Mouse (Mus musculus): ENCODE data around the gene Npm3.

The Npm3 gene

GRCm38 (mm10) chr19:45749243-45750043, at the start of gene Npm3:
Gene Npm3 (minus strand): TSS chr19:45749591.
- in situ Hi-C loops (cut with MboI; ENCODE audit: low pct_unique_long_range_greater_than_20kb in 1 of 2, low sequenced_read_pairs in 2 of 2, unreplicated experiment in 1 of 2), result loop anchor here (10.0 to 25.0 kb wide), 6 partner anchors 175 to 1012 kb away; partner anchors contain the start of genes Lbx1 (in 1 of the 2) and Slf2 (in 1 of the 2)

- in situ Hi-C loops (cut with MboI; ENCODE audit: low pct_unique_long_range_greater_than_20kb in 1 of 2, low sequenced_read_pairs in 2 of 2, unreplicated experiment in 1 of 2), result no loop called here
Measured at GRCm38 (mm10) chr19:45796879-45797278, 47.5 kb upstream of the Npm3 start.

GRCm38 (mm10) chr19:45796061-45796556, 46.7 kb upstream of the Npm3 start:
- in situ Hi-C loops (cut with MboI; ENCODE audit: low pct_unique_long_range_greater_than_20kb in 1 of 2, low sequenced_read_pairs in 2 of 2, unreplicated experiment in 1 of 2), result no loop called here

DNA sequence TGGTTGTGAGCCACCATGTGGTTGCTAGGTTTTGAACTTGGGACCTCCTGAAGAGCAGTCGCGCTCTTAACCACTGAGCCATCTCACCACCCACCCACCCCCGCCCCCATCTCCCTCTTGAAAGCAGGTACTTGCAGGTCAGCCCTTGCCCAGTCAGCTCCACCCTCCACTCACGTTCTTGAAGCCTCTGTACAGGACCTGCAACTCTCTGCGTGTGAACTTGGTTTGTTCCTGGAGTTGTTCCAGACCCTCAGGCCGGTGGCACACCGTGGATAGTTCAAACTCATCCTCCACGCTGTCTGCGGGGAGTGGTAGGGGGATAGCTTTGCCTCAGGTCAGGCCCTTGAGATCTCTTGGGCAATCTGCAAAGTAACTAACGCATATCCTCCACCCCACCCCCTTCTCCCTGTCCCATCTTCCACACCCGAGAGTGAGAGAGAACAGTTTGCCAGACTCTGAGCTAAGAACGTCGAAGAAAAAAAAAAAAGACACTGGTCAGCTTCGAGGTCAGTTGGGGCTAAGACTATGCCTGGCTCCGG, 46.1 kb upstream of the Npm3 start:
- in situ Hi-C loops (cut with MboI; ENCODE audit: low pct_unique_long_range_greater_than_20kb in 1 of 2, low sequenced_read_pairs in 2 of 2, unreplicated experiment in 1 of 2), result no loop called here

- in situ Hi-C loops (cut with MboI; ENCODE audit: low pct_unique_long_range_greater_than_20kb in 1 of 2, low sequenced_read_pairs in 2 of 2, unreplicated experiment in 1 of 2), result no loop called here
Measured at GRCm38 (mm10) chr19:45794718-45795117, 45.3 kb upstream of the Npm3 start.

GRCm38 (mm10) chr19:45792404-45792803, 43.0 kb upstream of the Npm3 start:
- in situ Hi-C loops (cut with MboI; ENCODE audit: low pct_unique_long_range_greater_than_20kb in 1 of 2, low sequenced_read_pairs in 2 of 2, unreplicated experiment in 1 of 2), result no loop called here

DNA sequence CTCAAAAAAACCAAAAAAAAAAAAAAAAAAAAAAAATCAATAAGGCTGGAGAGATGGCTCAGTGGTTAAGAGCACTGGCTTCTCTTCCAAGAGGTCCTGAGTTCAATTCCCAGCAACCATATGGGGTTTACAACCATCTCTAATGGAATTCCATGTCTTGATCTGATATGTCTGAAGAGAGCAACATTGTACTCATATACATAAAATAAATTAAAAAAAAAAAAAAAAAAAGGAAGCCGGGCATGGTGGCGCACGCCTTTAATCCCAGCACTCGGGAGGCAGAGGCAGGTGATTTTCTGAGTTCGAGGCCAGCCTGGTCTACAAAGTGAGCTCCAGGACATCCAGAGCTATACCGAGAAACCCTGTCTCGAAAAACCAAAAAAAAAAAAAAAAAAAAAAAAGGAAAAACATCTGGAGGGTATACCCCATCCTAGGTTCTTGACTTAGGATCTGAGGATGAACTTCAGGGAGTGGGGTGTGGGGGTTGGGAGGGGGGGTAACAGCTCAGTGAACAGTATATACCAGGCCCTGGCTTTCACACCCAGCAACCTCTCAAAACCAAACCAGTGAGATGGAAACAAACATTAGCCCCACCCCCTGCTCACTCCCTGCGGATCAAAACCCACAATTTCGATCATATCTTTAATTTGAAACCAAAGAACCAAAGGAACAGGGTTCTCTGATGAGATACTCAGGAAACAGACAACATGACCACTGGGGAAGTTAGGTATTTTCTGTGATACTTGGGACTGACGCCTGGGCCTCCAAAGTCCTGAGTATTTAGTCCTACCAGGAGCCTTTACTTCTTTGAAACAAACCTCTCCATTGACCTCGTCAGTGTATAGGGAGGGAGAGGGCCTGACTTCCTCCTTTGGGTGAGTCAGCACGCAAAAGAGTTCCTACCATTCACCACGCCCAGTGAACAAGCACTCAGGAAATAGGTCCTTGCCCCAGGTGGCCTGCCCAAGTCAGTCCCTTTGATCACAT, 40.8 kb upstream of the Npm3 start:
- in situ Hi-C loops (cut with MboI; ENCODE audit: low pct_unique_long_range_greater_than_20kb in 1 of 2, low sequenced_read_pairs in 2 of 2, unreplicated experiment in 1 of 2), result no loop called here

DNA sequence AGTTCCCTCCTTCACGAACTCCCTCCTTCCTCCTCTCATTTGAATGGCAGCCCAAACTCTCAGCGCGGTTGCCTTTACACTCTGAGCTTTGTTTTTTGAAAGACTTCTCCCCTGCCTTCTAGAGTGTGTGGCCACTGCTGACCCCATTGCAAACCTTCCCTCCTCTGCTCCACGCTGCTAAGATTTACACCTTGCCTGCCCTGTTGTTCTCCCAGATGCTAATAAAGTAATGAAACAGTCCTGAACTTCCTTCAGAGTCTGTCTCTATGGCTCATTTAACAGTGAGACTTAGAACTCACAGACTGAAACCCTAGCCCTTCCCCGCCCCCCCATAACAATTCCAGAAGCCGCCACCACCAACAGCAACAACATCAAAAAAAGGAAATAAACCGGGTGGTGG, 40.0 kb upstream of the Npm3 start:
- in situ Hi-C loops (cut with MboI; ENCODE audit: low pct_unique_long_range_greater_than_20kb in 1 of 2, low sequenced_read_pairs in 2 of 2, unreplicated experiment in 1 of 2), result no loop called here

DNA sequence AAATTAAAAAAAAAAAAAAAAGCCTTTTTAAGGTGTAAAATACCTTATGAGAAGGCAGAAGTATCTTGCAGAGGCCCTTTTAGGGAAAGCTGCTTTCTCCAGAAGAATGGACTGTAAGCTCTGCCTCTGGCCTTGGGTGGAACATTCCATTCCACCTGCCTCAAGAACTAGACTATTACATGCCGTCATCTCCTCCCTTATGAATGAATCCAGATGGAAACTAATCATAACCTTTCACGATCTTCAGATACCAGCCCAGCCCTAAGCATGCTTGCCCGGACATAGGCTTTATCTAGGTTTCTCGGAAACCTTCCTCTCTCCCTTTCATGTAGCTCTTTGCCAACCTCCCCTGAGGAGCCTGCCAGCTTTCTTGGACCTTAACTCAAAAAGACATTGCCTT, 38.9 kb upstream of the Npm3 start:
- in situ Hi-C loops (cut with MboI; ENCODE audit: low pct_unique_long_range_greater_than_20kb in 1 of 2, low sequenced_read_pairs in 2 of 2, unreplicated experiment in 1 of 2), result no loop called here

DNA sequence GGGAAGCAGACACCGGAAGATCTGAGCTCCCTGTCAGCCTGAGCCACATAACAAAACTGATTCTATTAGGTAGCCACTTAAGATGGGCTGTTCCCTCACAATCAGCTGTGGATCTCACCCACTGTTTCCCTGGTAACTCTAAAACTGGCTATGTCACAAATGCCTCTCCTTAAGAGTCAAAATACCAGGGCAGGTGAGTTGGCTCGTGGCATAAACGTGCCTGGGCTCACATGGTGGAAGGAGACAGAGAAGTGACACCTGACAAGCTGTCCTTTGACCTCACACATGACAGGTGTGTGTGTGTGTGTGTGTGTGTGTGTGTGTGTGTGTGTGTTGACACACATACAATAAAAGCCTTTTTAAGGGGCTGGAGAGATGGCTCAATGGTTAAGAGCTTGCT, 38.1 kb upstream of the Npm3 start:
- in situ Hi-C loops (cut with MboI; ENCODE audit: low pct_unique_long_range_greater_than_20kb in 1 of 2, low sequenced_read_pairs in 2 of 2, unreplicated experiment in 1 of 2), result no loop called here

GRCm38 (mm10) chr19:45785470-45785869, 36.1 kb upstream of the Npm3 start:
- in situ Hi-C loops (cut with MboI; ENCODE audit: low pct_unique_long_range_greater_than_20kb in 1 of 2, low sequenced_read_pairs in 2 of 2, unreplicated experiment in 1 of 2), result no loop called here

DNA sequence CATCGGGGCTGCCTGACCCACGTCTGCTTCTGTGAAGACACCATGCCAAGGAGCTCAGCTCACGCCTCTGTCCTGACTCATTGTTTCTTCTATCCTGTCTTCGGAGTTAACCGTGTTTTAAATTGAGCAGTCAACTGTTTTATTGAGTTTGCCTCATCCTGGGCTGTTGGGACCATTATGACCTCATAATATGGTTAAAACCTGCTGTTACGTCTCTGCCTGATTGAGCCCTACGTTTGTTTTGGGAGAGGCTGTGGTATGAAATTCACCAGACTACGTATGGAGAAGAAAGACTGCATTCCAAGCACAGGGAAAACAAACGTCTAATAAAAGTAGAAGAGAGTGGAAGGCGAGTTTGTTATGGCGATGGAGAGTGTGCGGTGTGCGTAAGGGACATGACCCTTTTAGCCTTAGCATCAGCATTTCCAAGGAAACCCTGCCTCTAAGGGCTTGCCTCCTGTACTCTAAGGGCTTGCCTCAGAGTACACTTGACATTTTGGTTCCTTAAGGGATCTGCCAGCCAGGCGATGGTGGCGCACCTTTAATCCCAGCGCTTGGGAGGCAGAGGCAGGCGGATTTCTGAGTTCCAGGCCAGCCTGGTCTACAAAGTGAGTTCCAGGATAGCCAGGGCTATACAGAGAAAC, 34.7 kb upstream of the Npm3 start:
- in situ Hi-C loops (cut with MboI; ENCODE audit: low pct_unique_long_range_greater_than_20kb in 1 of 2, low sequenced_read_pairs in 2 of 2, unreplicated experiment in 1 of 2), result no loop called here

DNA sequence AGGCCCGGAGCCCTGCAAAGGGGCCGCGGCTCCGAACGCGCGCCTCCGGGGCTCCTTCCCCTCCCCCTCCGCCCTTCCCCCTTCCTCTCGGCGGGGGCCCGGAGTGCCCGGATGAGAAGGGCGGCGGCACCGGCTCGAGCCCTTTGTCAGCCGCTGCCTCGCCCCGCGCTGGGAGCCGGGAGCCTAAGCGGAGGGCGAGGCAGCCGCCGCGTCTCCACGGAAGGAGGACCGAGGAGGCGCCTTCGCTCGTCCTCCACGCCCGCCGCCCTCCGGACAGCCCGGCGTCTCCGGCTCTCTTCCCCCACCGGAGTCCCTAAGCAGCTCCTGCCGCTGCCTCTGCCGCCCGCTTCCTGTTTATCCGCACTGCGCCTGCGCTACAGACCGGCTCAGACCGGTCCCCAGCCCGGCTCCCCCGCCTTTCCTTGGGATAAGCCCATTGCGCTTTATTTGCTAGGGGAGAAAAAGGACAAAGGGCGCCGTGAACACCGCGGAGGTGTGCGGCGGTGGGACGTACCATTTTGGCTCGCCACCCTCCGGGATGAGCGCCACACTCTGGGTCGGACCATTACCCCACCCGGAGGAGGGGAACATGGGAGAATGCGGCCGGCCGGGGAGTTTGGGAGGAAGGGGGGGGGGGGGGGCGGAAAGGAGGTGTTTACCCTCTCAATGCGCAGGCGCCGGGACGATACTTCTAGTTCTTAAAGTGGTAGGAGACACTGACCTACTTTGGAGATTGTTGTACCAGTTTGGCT, 34.0 kb upstream of the Npm3 start, which contains the start of gene Mgea5:
Gene Mgea5, minus strand, starts transcription at position 657 of the 752 bp plus-strand sequence.
- in situ Hi-C loops (cut with MboI; ENCODE audit: low pct_unique_long_range_greater_than_20kb in 1 of 2, low sequenced_read_pairs in 2 of 2, unreplicated experiment in 1 of 2), result no loop called here

- in situ Hi-C loops (cut with MboI; ENCODE audit: low pct_unique_long_range_greater_than_20kb in 1 of 2, low sequenced_read_pairs in 2 of 2, unreplicated experiment in 1 of 2), result no loop called here
Measured at GRCm38 (mm10) chr19:45782315-45783001, 33.1 kb upstream of the Npm3 start.

DNA sequence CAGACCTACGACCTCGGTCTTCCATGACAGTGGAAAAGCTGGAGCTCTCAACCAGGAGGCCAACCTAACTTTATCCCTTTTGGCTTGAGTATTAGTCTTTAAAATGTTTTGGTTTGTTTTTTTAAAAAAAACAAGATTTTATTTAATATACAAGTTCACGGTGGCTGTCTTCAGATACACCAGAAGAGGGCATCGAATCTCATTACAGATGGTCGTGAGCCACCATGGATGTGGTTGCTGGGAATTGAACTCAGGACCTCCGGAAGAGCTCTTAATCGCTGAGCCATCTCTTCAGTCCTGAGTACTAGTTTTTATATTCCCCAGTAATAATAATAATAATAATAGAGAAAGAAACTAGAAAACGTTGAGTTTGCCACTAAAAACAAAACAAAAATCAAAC, 32.3 kb upstream of the Npm3 start:
- in situ Hi-C loops (cut with MboI; ENCODE audit: low pct_unique_long_range_greater_than_20kb in 1 of 2, low sequenced_read_pairs in 2 of 2, unreplicated experiment in 1 of 2), result no loop called here

DNA sequence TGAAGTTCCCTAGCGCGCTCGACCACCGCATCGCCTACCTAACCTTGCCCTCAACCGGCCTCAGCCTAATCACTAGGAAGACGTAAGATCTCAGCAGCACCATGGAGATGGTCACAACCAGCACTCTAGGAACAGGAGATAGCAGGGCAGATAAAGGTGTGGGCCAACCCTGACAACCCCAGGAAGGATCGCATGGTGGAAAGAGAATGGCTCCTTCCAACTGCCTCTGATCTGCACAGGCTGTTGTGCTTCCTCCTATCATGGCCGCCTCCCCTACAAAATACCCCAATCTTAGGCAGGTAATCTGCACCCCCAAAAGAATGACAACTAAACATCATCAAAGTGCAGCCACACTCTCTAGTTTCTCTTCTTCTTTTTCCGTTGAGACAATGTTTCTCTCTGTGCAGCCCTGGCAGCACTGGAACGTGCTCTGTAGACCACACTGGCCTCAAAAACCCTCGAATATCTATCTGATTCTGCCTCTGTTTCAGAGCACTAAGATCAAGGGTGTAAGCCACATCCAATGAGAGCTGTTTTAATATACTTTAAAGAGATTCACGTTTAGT, 31.0 kb upstream of the Npm3 start:
- in situ Hi-C loops (cut with MboI; ENCODE audit: low pct_unique_long_range_greater_than_20kb in 1 of 2, low sequenced_read_pairs in 2 of 2, unreplicated experiment in 1 of 2), result no loop called here

DNA sequence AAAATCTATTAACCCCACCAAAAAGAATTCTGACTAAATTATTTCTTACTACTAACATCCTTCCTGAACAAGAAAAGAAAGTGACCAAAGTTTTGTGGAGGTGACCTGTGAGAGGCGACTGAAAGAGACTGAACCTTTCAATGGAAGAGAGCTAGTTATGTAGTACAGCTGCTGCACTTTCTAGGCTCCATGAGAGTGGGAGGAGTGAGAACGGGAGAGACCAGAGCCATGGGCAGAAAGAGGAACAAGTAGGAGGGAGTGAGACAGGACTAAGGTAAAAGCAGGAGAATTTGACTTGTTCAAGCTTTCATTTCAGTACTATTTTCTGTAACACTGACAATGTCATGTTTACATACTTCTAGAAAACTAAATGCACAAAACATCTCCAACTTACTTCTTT, 26.1 kb upstream of the Npm3 start:
- in situ Hi-C loops (cut with MboI; ENCODE audit: low pct_unique_long_range_greater_than_20kb in 1 of 2, low sequenced_read_pairs in 2 of 2, unreplicated experiment in 1 of 2), result no loop called here
